Mouse (Mus musculus) lung, embryonic 16.5 days (tissue): ENCODE results near the gene Rbl1. TPM values are rescaled to one million over a fixed set of nuclear protein-coding genes. Genes with fewer than 3 reads are reported as not detected.
A peak's percentile ranks its signal among the peaks of the same experiment; 100 is the strongest.

Experiments used
- ATAC-seq: fragments of 200-750 bp; cut with Nextera tagmentation; 2 replicates; pipeline ENCODE4 v1.8.0; 2017; ENCODE audit warnings: low read depth, mild to moderate bottlenecking, moderate library complexity
- H3K27ac ChIP-seq: fragments of 300-500 bp; sonication (generic); 2 replicates; pipeline ENCODE4 v1.5.1; 2014; ENCODE audit warnings: mild to moderate bottlenecking, control low read depth, low read length
- H3K27me3 ChIP-seq: fragments of 300-500 bp; sonication (generic); 2 replicates; pipeline ENCODE4 v1.6.1; 2014; ENCODE audit warnings: low read depth, low read length, mixed read lengths; ENCODE audit not compliant: control insufficient read depth, insufficient read depth
- H3K36me3 ChIP-seq: fragments of 300-500 bp; sonication (generic); 2 replicates; pipeline ENCODE4 v1.6.1; 2014; ENCODE audit warnings: low read length; ENCODE audit not compliant: control insufficient read depth, insufficient read depth
- H3K4me1 ChIP-seq: fragments of 300-500 bp; sonication (generic); replicated peaks from 2 replicates; pipeline ENCODE4 v1.6.1; 2014; ENCODE audit warnings: low read length, mixed read lengths; ENCODE audit not compliant: control insufficient read depth, insufficient read depth
- H3K4me2 ChIP-seq: fragments of 300-500 bp; sonication (generic); 2 replicates; pipeline ENCODE4 v1.6.1; 2014; ENCODE audit warnings: low read depth, low read length, control low read depth
- H3K4me3 ChIP-seq: fragments of 300-500 bp; sonication (generic); 2 replicates; pipeline ENCODE4 v1.5.1; 2014; ENCODE audit warnings: mild to moderate bottlenecking, low read length, control low read depth
- H3K9ac ChIP-seq: fragments of 300-500 bp; sonication (generic); 2 replicates; pipeline ENCODE4 v1.6.1; 2014; ENCODE audit warnings: low read length, control low read depth
- H3K9me3 ChIP-seq: fragments of 300-500 bp; sonication (generic); 2 replicates; pipeline ENCODE4 v1.6.1; 2016; ENCODE audit warnings: low read length; ENCODE audit not compliant: control insufficient read depth
- WGBS: fragments of 180-500 bp; shearing (Covaris S2); extraction: QIAGEN DNeasy Blood & Tissue Kit; methylation state at CpG from one replicate; pipeline ENCODE4 v1.1.7; 2014; 5-methylcytosine and 5-hydroxymethylcytosine counted together
- polyA plus RNA-seq: library from polyadenylated mRNA; unstranded; fragments of >200 nt; fragmentation: Nextera tagmentation; extraction: Ambion mirVana; gene quantifications from 2 replicates; pipeline ENCODE4 v1.2.1, GENCODE M21; 2015

Rbl1 gene
- polyA plus RNA-seq, 1 experiment from 2014 or later = 30.4 TPM

DNA sequence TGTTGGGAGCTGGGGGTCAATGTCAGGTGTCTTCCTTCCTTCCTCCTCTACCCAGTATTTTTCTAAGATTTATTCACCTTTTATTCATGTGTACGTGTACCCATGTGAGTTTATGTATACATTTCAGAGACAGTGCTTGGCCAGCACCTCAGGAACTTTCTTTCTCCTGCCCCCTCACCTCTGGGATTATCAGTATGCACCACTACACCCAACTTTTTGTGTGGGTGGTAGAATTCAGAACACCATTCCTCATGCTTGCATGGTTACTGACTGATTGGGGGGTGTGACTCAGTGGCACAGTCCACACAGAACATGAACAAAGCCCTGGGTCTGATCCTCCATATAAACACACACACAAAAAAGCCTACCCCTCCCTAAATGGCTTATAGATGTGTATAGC is 72.2 kb downstream of the Rbl1 start:
- no peak for ATAC-seq
- Histone ChIP-seq H3K27ac (no peak overlapping the region), H3K4me3 (no peak overlapping the region), H3K36me3 (peaks cover 2% of the 10 kb centered on the region; the same call in 1 of the 2 replicates), H3K4me1 (peaks cover 16% of the 10 kb centered on the region), H3K9me3 (no peaks in the 10 kb centered on the region), H3K4me2 (no peak overlapping the region), H3K9ac (no peak overlapping the region), H3K27me3 (no peaks in the 10 kb centered on the region)
- 63% methylated on average over 1 of the region's 1 CpGs for WGBS

DNA sequence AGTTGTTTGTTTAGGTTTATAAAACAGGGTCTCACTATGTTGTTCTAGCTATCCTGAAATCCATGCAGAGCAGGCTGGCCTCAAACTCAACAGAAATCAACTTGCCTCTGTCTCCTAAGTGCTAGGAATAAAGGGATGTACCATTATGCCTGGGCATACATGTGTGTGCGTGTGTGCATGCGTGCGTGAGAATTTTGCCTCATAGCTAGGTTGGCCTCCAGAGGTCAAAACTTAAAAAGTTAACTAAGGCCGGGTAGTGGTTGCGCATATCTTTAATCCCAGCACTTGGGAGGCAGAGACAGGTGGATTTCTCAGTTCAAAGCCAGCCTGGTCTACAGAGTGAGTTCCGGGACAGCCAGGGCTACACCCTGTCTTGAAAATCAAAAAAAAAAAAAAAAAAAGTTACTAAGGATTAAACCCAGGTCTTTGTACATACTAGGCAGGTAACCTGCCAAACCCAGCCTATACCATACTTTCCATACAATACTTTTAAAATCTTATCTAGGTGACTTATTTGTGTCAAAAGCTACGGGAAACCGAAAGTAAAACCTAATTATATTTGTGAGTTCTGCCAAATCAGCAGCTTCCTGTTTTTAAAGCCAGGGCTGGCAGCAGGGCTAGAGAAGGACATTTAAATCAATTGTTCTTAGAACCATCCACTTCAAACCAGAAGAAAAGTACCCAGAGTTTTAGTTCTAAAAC is 73.4 kb downstream of the Rbl1 start:
- 69% methylated on average over 8 of the region's 8 CpGs for WGBS
- H3K27me3 ChIP-seq = no peaks in the 10 kb centered on the region
- H3K4me3 ChIP-seq = no peak overlapping the region
- peak overlapping the region; percentile 7; the same call in 1 of the 2 replicates for H3K4me2 ChIP-seq
- H3K36me3 ChIP-seq = peaks cover 6% of the 10 kb centered on the region
- peaks cover 13% of the 10 kb centered on the region for H3K4me1 ChIP-seq
- no peak overlapping the region for H3K27ac ChIP-seq
- H3K9ac ChIP-seq = no peak overlapping the region
- H3K9me3 ChIP-seq = no peaks in the 10 kb centered on the region
- no peak for ATAC-seq

DNA sequence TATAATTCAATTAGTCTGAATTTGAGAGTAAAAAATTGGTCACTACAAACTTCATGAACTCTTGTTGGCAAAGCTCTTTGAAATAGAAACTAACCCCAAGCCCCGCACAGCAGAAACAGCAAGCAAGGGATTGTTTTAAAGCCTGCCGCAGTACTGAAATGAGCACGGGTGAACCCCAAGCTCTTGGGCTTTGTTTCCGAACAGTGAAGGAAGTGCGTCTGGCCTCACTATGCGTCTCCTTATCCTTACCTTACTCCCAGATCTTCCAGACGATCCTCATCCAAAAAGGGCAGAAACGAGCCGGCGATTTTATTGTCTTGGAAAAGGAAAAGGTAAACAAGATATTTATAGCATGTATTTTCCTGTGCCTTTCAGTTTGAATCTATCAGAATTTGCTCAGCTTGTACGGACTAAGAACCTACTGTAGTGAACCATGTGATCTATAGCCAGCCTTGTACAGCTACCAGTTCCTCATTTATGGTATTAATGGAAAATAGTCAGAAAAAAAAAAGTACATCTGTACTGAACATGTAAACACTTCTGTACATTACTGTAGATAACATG is 74.7 kb downstream of the Rbl1 start:
- no peak for ATAC-seq
- H3K27ac ChIP-seq = no peak overlapping the region
- H3K4me1 ChIP-seq = peaks cover 11% of the 10 kb centered on the region
- no peak overlapping the region for H3K9ac ChIP-seq
- no peaks in the 10 kb centered on the region for H3K27me3 ChIP-seq
- peaks cover 7% of the 10 kb centered on the region for H3K36me3 ChIP-seq
- H3K4me2 ChIP-seq = no peak overlapping the region
- H3K4me3 ChIP-seq = no peak overlapping the region
- WGBS = 68% methylated on average over 11 of the region's 11 CpGs
- no peaks in the 10 kb centered on the region for H3K9me3 ChIP-seq

DNA sequence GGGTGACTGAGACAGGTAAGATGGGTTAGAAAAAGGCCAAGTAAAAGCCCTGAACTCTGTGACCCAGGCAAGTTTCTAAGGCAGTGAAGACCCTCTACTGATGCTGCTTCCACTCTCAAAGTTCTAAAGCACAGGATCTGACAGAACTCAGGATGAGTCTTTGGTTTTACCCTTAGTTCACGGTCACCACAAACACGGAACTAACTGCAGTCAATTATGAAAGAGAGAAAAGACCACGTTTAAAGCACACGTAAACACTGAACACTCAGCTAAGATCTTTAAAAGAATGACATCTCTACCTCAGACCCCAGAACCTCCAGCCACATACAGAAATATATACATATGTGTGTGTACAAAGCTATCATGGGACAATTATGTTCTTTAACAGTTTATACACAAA is 75.2 kb downstream of the Rbl1 start:
- Histone ChIP-seq H3K4me3 (no peak overlapping the region), H3K36me3 (peaks cover 7% of the 10 kb centered on the region), H3K27me3 (no peaks in the 10 kb centered on the region), H3K9me3 (no peaks in the 10 kb centered on the region), H3K4me1 (peaks cover 11% of the 10 kb centered on the region), H3K9ac (no peak overlapping the region), H3K27ac (no peak overlapping the region), H3K4me2 (no peak overlapping the region)
- 68% methylated on average over 4 of the region's 4 CpGs for WGBS
- no peak for ATAC-seq

DNA sequence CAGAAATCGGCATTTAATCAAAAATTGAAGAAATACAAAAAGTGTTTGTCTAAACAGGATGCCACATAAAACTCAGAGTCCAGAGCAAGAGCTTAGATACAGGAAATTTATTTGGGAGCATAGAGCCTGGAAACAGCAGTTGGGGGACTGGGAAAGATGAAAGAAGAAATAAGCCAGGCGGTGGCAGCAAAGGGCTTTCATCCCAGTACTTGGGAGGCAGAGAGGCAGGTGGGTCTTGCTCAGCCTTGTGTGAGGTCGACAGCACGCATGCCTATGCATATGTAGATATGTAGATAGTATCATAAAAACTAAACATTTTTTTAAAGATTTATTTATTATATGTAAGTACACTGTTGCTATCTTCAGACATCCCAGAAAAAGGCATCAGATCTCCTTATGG is 76.3 kb downstream of the Rbl1 start:
- ATAC-seq = no peak
- no peaks in the 10 kb centered on the region for H3K9me3 ChIP-seq
- 48% methylated on average over 4 of the region's 4 CpGs for WGBS

DNA sequence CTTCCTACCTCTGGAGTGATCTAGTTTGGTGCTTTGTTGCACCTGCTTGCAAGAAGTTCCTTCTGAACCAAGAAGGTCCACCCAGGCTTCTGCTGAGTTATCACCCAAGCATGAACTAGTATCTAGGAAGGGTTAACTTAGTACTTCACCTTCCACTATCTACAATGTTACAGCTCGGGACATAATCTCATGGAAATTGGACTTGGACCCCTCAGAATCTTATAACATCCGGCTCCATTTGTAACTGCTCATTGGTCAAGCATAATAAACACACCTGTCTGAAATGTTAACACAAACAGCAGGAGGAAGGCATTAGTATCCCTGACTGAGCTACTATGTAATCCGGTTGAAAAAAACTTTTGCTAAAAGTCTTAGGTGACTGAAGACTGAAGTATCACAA is 77.0 kb downstream of the Rbl1 start:
- H3K4me2 ChIP-seq = no peak overlapping the region
- no peak overlapping the region for H3K9ac ChIP-seq
- H3K4me3 ChIP-seq = no peak overlapping the region
- H3K4me1 ChIP-seq = peaks cover 4% of the 10 kb centered on the region; the same call in 1 of the 2 replicates
- WGBS = 73% methylated on average over 3 of the region's 3 CpGs
- H3K36me3 ChIP-seq = peaks cover 7% of the 10 kb centered on the region
- H3K27me3 ChIP-seq = no peaks in the 10 kb centered on the region
- no peak for ATAC-seq
- no peaks in the 10 kb centered on the region for H3K9me3 ChIP-seq
- H3K27ac ChIP-seq = no peak overlapping the region

More for the DNA sequence above, 76.3 kb downstream of the Rbl1 start:
- peaks cover 4% of the 10 kb centered on the region; the same call in 1 of the 2 replicates for H3K4me1 ChIP-seq
- H3K4me2 ChIP-seq = no peak overlapping the region
- H3K4me3 ChIP-seq = no peak overlapping the region
- H3K9ac ChIP-seq = no peak overlapping the region
- no peaks in the 10 kb centered on the region for H3K27me3 ChIP-seq
- no peak overlapping the region for H3K27ac ChIP-seq
- peaks cover 7% of the 10 kb centered on the region for H3K36me3 ChIP-seq

DNA sequence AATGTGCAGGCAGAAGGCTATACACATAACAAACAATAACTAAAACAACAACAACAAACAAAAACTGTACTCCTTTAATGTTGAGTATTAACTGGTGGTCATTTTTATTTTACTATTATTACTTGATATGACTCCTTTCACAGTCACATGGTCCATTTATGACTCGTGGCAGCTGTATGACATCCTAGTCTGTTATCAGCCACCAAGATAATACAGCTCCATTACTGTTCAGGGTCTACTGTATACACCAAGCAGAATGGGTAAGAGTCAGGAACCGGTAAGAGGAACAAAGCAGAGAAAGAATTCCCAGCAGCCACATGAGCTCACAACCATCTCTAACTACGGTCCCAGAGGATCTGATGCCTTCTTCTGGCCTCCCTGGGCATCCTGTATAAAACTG is 79.1 kb downstream of the Rbl1 start:
- Histone ChIP-seq H3K36me3 (peaks cover 13% of the 10 kb centered on the region), H3K4me3 (no peak overlapping the region), H3K9me3 (no peaks in the 10 kb centered on the region), H3K4me1 (no peaks in the 10 kb centered on the region), H3K27me3 (no peaks in the 10 kb centered on the region), H3K4me2 (no peak overlapping the region), H3K27ac (no peak overlapping the region), H3K9ac (no peak overlapping the region)
- WGBS = 77% methylated on average over 3 of the region's 3 CpGs
- no peak for ATAC-seq

DNA sequence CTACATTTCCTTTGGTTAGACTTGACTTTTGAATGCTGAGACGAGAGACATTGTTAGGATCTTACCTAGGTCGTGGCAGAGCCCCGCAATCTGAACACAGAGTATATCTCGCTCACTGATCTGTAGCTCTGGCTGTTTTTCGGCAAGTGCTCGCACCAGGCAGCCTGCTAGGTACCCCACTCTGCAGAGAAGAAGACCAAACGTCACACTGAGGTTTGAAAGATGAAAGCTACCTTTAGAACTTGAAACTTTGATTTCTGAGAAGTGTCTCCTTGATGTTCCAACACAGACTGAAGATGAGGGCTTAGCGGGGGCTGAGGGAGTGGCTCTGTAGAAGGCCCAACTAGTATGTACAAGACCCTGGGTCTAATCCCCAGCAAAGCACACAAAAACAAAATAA is 82.6 kb downstream of the Rbl1 start:
- H3K27me3 ChIP-seq = no peaks in the 10 kb centered on the region
- 85% methylated on average over 8 of the region's 8 CpGs for WGBS
- no peak overlapping the region for H3K4me3 ChIP-seq
- H3K36me3 ChIP-seq = peaks cover 11% of the 10 kb centered on the region
- H3K27ac ChIP-seq = no peak overlapping the region
- H3K4me2 ChIP-seq = no peak overlapping the region
- H3K9me3 ChIP-seq = no peaks in the 10 kb centered on the region
- ATAC-seq = no peak
- no peaks in the 10 kb centered on the region for H3K4me1 ChIP-seq
- no peak overlapping the region for H3K9ac ChIP-seq

DNA sequence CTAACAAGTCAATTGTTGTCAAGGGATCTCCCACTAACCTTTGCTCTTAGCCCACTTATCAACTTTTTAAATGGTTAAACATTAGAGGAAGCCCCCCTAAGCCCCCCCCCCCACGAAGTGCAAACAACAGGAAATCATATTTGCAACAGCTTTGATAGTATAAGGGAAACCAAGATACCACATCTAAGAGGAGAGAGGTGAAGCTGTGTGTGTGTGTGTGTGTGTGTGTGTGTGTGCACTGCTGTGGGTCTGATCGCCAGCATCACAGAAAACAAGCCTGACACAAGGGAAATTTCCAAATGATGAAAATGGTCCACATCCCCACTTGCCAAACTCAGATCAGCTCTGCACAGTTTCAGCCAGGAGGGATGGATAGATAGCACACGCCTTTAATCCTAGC is 85.3 kb downstream of the Rbl1 start:
- H3K9ac ChIP-seq = no peak overlapping the region
- no peaks in the 10 kb centered on the region for H3K4me1 ChIP-seq
- H3K9me3 ChIP-seq = no peaks in the 10 kb centered on the region
- 45% methylated on average over 3 of the region's 3 CpGs for WGBS
- peaks cover 11% of the 10 kb centered on the region for H3K36me3 ChIP-seq
- no peak overlapping the region for H3K27ac ChIP-seq
- no peaks in the 10 kb centered on the region for H3K27me3 ChIP-seq
- H3K4me3 ChIP-seq = no peak overlapping the region
- H3K4me2 ChIP-seq = no peak overlapping the region
- ATAC-seq = no peak
